Mouse (Mus musculus) R1 (cell line): ENCODE data around the gene Rpl36al.
A peak's percentile ranks its signal among the peaks of the same experiment; 100 is the strongest.
"Not testable (repeated sequence)": the region's sequence is repeated elsewhere in the genome, so short reads cannot be mapped to it uniquely, and the experiment has no call there.

ENCODE experiments used
- DNase-seq: peaks from one replicate; pipeline ENCODE4 v3.0.0-alpha.2; 2018; ENCODE audit warnings: low read depth, low spot score

Rpl36al gene

DNA sequence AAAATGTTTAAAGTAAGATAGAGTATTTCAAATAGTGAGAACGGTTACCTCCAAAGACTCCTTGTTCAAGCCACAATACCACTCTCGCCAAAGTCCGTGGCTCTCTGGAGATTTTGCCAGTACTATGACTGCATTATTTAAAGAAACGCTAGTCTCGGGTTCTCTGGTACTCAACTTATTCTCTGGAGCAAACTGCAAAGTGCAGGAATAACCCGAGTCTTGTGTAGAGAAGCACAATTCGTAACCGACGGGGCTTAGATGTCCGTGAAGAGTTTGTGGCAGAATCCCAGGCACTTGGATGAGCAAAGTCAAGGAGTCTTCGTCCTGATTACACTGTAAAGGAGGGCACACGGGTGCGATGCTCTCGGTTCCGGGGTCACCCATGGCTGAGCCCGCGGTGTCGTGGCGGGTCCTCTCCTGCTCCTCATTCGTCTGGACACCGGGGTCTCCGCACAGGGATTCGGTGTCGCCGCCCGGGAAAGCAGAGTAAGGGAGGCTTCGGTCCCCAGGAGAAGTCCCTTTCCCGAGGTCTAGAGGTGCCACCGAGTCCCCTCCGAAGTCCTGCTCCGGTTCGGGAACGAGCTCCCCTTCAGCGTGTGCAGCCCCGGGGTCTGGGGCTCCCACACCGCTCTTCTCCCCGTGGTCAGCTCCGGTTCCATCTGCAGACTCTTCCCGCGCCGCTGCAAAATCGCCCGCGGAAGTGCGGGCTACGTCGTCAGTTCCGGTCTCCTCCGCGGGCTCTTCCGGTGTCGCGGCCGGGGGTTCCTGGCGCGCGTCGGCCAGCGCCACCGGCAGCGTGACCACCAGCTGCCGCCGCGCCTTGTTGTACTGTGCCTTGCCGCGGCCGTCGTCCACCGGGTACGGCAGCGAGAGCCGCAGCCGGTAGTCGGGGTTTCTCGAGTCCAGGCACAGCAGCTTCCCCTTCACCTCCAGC lies 12.8 kb upstream of the Rpl36al start, which contains the start of gene Gm49383:
TSS of gene Gm49383 (minus strand) at position 661 of the 934 bp plus-strand sequence.
- DNase-seq: peak; percentile 50

DNA sequence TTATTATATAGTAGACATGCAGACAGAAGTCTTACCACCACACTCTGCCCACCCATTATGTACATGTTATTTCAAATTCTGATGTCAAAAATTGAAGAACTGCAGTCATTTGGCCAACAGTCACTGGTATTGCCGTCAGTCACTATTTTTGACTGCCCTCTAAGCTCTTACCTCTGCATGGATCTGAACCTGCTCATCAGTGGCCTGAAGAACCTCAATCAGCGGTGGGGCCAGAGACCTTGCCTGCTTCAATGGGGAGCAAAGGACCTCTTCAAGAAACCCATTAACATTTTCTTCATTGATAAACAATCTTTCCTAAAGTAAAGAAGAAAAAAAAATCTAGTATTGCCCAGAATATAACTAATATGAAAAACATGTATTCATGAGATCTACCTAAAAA lies 8.8 kb upstream of the Rpl36al start:
- DNase-seq: no peak

DNA sequence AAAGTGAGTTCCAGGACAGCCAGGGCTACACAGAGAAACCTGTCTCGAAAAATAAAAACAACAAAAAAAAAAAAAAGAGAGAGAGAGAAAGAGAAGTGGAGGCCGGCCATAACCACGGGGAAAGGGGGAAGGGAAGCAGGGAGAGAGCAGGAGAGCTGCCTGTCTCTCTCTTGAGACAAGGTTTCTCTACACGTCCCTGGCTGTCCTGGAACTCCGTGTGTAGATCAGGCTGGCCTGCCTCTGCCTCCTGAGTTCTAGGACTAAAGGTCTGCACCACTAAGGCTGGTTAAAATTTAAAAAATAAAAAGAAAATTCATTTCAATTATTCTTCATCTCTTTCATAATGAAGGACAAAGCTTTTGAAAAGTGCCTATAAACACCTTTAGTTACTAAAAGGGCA lies 7.5 kb upstream of the Rpl36al start:
- no peak for DNase-seq

DNA sequence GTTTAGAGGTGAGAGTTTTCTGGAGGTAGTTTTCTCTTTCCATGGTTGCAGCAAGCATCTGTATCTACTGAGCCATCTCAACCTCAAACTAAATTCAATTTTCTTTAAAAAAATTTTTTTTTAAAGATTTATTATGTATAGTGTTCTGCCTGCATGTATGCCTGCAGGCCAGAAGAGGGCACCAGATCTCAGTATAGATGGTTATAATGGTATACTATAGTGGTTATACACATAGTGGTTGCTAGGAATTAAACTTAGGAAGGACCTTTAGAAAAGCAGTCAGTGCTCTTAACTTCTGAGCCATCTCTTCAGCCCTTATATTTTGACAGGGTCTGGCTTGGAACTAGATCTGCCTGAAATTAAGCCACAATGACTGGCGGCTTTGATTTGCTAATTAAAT lies 6.6 kb upstream of the Rpl36al start:
- DNase-seq: no peak

DNA sequence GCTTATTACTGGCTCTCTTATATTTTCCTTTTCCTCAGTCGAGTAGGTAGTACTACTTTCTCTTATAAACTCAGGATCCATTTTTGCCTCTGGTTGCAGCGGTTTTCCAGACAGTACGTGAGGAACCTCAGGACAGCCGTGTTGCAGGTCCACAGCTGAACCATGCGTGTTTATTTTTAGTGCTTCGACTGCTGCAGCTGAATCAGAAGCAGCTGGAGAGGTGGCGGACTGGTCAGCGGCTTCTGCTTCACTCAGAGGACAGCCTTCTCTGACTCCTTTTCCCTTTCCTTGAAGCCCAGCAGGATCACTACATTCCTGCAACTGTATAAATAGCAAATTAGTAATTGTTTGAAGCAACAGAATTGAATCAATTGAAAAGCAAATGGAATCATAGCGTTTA lies 6.2 kb upstream of the Rpl36al start:
- no peak for DNase-seq

DNA sequence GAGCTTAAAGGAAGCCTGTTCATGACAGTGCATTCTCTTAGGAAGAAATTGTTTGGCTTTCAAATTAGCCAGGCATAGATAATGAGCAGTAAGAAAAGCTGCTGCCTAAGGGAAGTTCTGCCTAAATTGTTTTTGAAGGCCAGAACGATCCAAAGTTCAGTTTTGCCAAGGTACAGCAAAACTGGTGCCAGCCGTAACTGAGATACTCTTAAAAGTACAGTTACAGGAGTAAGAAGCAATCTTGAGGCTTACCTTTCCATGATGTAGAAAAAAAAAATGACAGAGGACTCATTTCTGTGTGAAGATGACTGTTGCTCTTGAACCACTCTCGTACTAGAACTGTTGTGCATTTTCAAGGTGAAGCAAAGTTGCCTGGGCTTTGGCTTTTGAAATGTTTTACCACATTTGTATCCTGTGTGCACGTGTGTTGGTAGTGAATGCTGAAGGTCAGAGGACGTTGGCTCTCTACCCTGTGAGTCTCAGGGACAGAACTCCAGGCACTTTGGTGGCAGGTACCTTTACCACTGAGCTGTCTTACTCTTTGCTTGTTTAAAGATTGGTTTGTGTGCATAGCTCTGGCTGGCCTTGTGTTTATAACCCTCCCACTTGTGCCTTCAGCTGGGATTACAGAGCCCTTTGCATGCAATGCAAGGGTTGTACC lies 3.1 kb upstream of the Rpl36al start:
- no peak for DNase-seq

DNA sequence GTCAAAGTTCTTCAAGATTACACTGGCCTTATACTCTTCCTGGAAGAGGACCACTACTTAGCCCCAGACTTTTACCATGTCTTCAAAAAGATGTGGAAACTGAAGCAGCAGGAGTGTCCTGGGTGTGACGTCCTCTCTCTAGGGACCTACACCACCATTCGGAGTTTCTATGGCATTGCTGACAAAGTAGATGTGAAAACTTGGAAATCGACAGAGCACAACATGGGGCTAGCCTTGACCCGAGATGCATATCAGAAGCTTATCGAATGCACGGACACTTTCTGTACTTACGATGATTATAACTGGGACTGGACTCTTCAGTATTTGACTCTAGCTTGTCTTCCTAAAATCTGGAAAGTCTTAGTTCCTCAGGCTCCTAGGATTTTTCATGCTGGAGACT lies 1.5 kb upstream of the Rpl36al start:
- DNase-seq: no peak

DNA sequence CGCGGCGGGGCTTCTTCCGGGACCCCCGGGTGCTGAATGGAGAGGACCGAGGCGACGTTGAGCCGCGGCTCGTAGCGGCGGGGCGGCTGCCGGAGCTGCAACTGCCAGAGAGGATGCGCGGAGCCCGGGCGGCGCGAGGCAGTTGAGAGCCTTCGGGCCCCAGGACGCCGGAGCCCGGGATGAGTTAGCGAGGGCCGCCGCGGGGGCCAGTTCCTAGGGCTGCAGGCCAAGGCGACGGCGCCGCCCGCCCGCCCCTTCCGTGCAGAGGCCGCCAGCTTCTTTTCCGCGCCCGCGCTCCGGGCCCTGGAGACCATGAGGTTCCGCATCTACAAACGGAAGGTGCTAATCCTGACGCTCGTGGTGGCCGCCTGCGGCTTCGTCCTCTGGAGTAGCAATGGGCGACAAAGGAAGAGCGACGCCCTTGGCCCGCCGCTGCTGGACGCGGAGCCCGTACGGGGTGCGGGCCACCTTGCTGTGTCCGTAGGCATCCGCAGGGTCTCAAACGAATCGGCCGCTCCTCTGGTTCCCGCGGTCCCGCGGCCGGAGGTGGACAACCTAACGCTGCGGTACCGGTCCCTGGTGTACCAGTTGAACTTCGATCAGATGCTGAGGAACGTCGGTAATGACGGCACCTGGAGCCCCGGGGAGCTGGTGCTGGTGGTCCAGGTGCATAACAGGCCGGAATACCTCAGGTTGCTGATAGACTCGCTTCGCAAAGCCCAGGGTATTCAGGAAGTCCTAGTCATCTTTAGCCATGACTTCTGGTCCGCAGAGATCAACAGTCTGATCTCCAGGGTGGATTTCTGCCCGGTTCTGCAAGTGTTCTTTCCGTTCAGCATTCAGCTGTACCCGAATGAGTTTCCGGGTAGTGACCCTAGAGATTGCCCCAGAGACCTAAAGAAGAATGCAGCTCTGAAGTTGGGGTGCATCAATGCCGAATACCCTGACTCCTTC lies 736 bp upstream of the Rpl36al start:
- peak; percentile 47 for DNase-seq

DNA sequence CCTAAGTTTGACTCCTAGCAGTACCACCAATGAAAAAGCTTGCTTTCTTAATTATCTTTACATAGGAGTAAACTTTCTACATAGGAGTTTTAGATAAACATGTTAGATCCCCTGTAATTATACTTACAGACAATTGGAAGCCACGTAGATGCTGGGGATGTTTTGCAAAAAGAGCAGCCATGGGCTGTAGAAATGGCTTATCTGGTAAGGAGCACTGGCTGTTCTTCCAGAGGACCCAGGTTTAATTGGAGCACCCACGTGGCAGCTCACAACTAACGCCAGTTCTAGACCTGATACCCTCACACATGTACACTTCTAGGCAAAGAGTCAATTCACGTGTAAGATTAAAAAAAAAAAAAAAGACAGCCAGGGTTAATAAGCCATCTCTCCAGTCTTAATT lies 2.1 kb downstream of the Rpl36al start:
- DNase-seq: no peak

DNA sequence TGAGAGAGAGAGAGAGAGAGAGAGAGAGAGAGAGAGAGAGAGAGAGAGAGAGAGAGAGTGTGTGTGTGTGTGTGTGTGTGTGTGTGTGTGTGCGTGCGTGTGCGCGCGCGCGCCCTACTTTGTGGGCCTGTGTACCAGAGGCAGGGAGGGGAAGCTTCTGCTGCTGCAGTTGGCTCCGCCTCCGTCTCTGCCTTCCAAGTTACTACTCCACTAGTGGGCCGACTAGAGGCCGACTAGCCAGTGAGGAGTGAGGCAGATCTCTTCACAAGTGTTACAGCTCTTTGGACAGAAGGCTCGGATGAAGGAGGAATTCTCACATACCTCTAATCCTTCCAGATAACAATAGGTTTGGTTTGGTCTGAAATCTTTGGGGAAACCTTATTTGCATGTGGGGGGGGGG lies 4.5 kb downstream of the Rpl36al start:
- DNase-seq: peak; percentile 86

DNA sequence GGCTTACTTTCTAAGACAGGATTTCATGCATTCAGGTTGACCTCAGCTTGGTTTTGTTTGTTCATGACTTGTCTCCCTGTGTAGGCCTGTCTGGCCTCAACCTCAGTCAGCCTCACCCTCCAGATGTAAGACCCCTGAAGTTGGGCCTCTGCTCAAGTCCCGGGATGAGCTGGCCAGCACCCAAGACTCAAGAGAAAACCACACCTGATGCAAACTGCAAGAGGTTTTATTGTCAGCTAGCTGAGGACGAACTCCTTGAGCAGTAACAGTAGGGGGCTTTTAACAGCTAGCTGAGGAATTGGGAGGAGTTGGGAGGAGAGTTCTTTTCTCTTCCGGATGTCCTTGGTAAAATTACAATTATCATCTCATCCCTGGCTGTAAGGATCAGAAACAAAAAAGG lies 6.4 kb downstream of the Rpl36al start:
- peak; percentile 78 for DNase-seq

DNA sequence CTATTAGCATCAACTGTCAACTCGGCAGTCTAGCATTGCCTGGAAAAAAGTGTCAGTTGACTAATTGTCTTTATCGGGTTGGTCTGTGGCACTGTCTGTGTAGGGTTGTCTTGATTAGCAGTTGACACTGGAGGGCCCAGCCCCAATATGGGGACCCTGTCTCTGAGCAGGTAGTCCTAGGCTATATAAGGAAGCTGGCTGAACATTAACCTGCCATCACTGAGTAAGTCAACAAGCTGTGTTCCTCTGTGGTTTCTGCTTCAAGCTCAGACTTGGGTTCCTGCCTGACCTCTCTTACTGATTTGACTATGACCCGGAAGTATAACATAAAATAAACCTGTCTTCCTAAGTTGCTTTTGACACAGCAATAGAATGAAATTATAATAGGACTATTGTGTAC lies 7.9 kb downstream of the Rpl36al start:
- no peak for DNase-seq

DNA sequence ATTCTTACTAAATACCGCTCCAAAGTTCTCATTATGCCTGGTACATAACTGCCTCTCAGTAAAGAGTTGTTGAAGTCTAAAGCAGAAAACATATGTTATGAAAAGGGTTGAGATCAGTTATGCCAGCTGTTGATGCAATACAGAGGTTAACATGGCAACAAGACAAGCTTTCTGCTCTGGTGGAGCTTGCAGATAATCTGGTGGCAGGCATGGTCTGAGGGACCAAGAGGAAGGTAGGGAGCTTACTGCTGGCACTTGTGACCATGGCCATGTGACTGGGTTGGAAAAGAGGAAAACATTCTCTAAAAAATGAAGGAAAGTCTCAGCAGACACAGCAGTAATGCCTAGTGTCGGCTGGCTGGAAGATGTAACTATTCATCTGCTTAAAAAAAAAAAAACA lies 12.6 kb downstream of the Rpl36al start:
- no peak for DNase-seq

DNA sequence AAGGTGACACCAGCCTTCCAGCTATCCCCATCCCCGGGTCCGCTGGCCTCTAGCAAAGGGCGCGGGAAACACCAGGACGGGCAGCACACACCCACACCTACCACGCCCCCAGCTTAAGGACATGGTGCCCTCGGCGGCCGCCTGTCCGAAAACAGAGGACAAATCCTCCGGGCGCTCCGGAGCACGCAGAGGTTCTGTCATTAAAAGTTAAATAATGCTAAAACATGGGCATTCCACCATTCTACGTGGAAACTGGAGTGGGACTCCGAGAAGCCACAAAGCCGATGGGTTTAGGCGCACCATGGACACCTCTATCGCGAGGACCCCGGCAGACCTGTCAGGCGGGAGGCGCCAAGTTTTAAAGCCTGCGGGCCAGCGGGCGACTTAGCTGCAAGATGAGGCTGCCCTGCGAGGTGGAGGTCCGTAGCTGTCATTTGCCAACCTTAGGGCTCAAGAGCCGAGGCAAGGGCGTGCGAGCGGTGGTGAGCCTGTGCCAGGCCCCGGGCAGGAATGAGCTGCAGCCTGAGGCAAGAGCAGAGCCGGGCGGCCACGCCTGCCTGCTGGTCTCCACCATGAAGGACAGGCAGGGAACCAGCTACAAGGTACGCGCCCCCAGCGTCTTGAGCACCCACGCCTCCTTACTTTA lies 15.3 kb downstream of the Rpl36al start, which contains the start of gene Lrr1:
TSS of gene Lrr1 (plus strand) at position 354 of the 646 bp plus-strand sequence.
- peak; percentile 89 for DNase-seq

DNA sequence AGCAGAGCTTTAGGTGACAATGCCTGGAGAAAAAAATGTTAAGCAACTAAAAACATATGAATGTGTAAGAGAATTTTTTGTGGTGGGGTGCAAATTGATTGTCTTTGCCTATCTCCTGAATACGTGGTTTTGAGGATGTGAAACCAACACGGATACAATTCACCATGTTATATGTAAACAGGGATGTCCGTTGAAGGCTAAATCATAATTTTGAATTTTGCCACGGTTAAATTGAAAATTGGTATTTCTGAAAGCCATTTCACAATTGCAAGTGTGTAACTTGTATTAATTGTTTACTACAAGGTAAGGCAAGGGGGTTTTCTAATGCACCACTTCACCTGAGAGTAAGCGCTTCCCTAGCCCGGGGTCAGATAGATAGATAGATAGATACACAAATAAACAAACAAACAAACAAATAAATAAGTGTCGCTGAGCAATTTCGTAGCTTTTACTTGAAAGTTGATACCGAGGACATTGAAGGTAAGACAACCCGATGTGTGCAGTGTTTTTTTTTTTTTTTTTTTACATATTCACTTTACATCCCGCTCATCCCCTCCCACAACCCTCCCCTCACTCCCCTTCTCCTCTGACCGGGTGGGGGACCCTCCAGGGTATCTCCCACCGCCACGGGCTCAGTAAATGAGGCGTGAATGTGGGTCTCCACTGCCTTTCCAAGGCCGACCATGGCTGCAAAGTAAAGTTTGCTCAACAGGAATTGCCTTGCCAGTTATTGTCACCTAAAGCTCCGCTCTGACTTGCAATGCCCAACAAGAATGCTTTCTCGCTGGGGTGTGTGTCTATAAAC lies 16.0 kb downstream of the Rpl36al start:
- DNase-seq: no peak

DNA sequence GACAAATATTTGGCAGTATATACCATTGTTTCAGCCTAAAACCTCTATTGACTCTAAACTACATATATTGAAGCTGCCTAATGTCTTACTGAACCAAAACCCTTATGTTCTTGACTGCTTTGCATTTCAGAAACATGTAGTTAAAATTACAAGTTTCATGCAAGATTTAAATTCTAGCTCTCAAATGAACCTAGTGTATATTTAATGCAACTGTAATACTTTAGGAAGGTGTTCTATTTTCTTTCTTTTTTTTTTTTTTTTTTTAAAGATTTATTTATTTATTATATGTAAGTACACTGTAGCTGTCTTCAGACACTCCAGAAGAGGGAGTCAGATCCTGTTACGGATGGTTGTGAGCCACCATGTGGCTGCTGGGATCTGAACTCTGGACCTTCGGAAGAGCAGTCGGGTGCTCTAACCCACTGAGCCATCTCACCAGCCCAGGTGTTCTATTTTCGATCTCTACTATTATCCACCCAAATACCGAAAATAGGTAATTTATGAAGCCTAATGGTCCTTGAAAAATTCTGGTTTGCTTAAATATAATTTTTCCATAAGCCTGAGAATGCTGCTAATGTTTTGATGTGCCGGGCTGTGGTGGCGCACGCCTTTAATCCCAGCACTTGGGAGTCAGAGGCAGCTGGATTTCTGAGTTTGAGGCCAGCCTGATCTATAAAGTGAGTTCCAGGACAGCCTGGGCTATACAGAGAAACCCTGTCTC lies 16.9 kb downstream of the Rpl36al start:
- not testable (repeated sequence) for DNase-seq

DNA sequence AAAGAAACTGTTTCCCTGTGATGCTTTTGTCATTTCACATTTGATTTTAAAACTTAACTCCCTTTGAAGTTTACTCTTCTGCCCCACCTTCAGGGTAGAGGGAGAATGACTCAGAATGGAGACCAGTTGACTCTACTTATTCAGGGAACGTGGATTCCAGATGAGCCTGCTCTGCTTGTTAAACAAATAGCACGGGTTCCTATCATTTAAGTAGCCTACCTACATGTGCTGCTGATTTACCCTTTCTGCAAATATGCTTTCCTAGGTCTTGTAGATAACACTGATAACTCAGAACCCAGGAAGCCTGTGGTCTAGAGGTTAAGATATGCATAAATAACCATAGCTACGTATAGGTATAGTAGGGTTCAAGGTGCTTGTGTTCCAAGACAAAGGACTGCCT lies 19.0 kb downstream of the Rpl36al start:
- peak; percentile 52 for DNase-seq

DNA sequence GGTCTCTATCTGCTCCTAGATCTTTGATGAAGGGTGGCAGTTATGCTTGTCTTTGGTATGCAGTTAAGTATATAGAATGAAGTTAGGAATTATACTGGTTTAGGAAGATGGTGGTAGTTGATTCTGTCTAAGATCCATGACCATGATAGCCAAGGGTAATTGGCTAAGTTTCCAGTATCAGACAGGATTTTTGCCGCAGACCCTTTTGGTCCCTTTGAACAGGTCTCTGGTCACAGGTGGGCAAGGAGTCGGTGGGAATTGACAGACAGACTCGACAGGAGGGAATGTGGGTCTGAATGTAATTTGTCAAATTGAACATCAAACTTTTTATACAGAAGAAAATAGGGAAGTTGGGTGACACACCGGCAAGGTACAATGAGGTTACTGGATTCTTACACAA lies 20.3 kb downstream of the Rpl36al start:
- DNase-seq: not testable (repeated sequence)

DNA sequence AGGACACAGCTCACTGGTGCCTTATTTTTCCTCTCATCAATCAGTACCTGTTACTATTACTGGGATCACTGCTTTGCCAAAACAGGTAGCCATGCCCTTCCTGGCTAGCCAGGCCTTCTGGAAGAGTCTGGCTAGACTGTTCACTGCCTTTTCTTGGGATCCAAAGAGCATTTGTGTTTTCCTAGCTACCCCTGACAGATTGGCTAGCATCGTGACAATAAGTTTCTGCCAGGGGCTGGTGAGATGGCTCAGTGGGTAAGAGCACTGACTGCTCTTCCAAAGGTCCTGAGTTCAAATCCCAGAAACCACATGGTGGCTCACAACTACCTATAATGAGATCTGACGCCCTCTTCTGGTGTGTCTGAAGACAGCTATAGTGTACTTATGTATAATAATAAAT lies 23.2 kb downstream of the Rpl36al start:
- not testable (repeated sequence) for DNase-seq

DNA sequence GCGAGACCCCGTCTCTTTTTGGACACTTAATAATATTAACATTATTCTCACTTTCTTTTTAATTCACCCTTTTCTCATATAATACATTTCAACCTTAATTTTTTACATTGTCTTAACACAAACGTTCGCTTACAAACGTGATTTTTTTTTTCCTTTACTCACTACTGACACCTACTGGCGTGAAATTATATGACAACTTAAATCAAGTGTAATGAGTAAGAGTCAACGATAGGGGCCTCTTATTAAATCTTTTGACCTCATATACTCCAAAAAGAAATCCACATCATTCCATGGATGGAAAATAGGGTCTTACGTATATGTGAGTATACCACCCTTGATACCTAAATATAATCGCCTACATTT lies 24.3 kb downstream of the Rpl36al start:
- peak; percentile 90 for DNase-seq
